Mouse (Mus musculus) lung, embryonic 16.5 days (tissue): Measurements from ENCODE around the gene Scn8a. TPM values are rescaled to one million over a fixed set of nuclear protein-coding genes. Genes with fewer than 3 reads are reported as not detected.
"Not testable (repeated sequence)": the region's sequence is repeated elsewhere in the genome, so short reads cannot be mapped to it uniquely, and the experiment has no call there.

Source experiments
- ATAC-seq: fragments of 200-750 bp; cut with Nextera tagmentation; 2 replicates; pipeline ENCODE4 v1.8.0; 2017; ENCODE audit warnings: low read depth, mild to moderate bottlenecking, moderate library complexity
- H3K27ac ChIP-seq: fragments of 300-500 bp; sonication (generic); 2 replicates; pipeline ENCODE4 v1.5.1; 2014; ENCODE audit warnings: mild to moderate bottlenecking, control low read depth, low read length
- H3K27me3 ChIP-seq: fragments of 300-500 bp; sonication (generic); 2 replicates; pipeline ENCODE4 v1.6.1; 2014; ENCODE audit warnings: low read depth, low read length, mixed read lengths; ENCODE audit not compliant: control insufficient read depth, insufficient read depth
- H3K36me3 ChIP-seq: fragments of 300-500 bp; sonication (generic); 2 replicates; pipeline ENCODE4 v1.6.1; 2014; ENCODE audit warnings: low read length; ENCODE audit not compliant: control insufficient read depth, insufficient read depth
- H3K4me1 ChIP-seq: fragments of 300-500 bp; sonication (generic); replicated peaks from 2 replicates; pipeline ENCODE4 v1.6.1; 2014; ENCODE audit warnings: low read length, mixed read lengths; ENCODE audit not compliant: control insufficient read depth, insufficient read depth
- H3K4me2 ChIP-seq: fragments of 300-500 bp; sonication (generic); 2 replicates; pipeline ENCODE4 v1.6.1; 2014; ENCODE audit warnings: low read depth, low read length, control low read depth
- H3K4me3 ChIP-seq: fragments of 300-500 bp; sonication (generic); 2 replicates; pipeline ENCODE4 v1.5.1; 2014; ENCODE audit warnings: mild to moderate bottlenecking, low read length, control low read depth
- H3K9ac ChIP-seq: fragments of 300-500 bp; sonication (generic); 2 replicates; pipeline ENCODE4 v1.6.1; 2014; ENCODE audit warnings: low read length, control low read depth
- H3K9me3 ChIP-seq: fragments of 300-500 bp; sonication (generic); 2 replicates; pipeline ENCODE4 v1.6.1; 2016; ENCODE audit warnings: low read length; ENCODE audit not compliant: control insufficient read depth
- WGBS: fragments of 180-500 bp; shearing (Covaris S2); extraction: QIAGEN DNeasy Blood & Tissue Kit; methylation state at CpG from one replicate; pipeline ENCODE4 v1.1.7; 2014; 5-methylcytosine and 5-hydroxymethylcytosine counted together
- polyA plus RNA-seq: library from polyadenylated mRNA; unstranded; fragments of >200 nt; fragmentation: Nextera tagmentation; extraction: Ambion mirVana; gene quantifications from 2 replicates; pipeline ENCODE4 v1.2.1, GENCODE M21; 2015

Scn8a gene
- 0.98 and 1.4 TPM in 2 replicates for polyA plus RNA-seq

DNA sequence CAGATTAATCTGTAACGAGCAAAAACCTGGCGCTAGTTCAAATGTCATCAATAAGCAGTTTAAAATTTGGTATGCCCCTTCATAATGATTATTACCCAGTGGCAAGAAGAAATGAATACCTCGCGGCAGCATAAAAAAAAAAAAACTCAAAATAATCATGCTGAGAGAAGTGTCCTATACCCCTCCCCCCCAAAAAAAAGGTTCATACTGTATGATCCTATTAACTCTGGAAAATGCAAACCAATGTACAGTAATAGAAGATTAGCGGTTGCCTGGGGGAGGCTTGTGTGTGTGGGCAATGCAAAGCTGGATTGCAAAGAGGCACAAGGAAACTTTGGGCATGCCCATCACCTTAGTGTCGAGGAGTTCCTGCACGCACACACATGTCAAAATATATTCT lies at the start of gene Scn8a:
Gene Scn8a, plus strand, starts transcription at position 301 of the 400 bp plus-strand sequence.
- peak within 1 kb of the TSS; percentile 67 for H3K4me3 ChIP-seq
- ATAC-seq, result no peak
- H3K27me3 ChIP-seq, result peaks cover 43% of the 10 kb centered on the region
- no peaks in the 10 kb centered on the region for H3K36me3 ChIP-seq
- peaks cover 4% of the 10 kb centered on the region for H3K9me3 ChIP-seq
- WGBS, result 64% methylated on average over 7 of the region's 7 CpGs
- peaks cover 7% of the 10 kb centered on the region for H3K4me1 ChIP-seq
- H3K4me2 ChIP-seq, result peak within 1 kb of the TSS; percentile 93
- no peak within 1 kb of the TSS for H3K9ac ChIP-seq
- H3K27ac ChIP-seq, result no peak within 1 kb of the TSS

GRCm38 (mm10) chr15:100821824-100822223 lies 47.8 kb upstream of the Scn8a start:
- H3K4me3 ChIP-seq, result no peak overlapping the region
- no peaks in the 10 kb centered on the region for H3K9me3 ChIP-seq
- H3K27ac ChIP-seq, result no peak overlapping the region
- H3K4me2 ChIP-seq, result no peak overlapping the region
- H3K27me3 ChIP-seq, result peaks cover 35% of the 10 kb centered on the region
- WGBS, result 38% methylated on average over 8 of the region's 8 CpGs
- ATAC-seq, result no peak
- H3K36me3 ChIP-seq, result no peaks in the 10 kb centered on the region
- no peaks in the 10 kb centered on the region for H3K4me1 ChIP-seq
- H3K9ac ChIP-seq, result no peak overlapping the region

- peaks cover 35% of the 10 kb centered on the region for H3K27me3 ChIP-seq
- WGBS, result 63% methylated on average over 4 of the region's 4 CpGs
- H3K36me3 ChIP-seq, H3K4me3 ChIP-seq, ATAC-seq, H3K27ac ChIP-seq, H3K9me3 ChIP-seq, H3K4me2 ChIP-seq, H3K4me1 ChIP-seq, H3K9ac ChIP-seq: not testable (repeated sequence)
These were observed 47.3 kb upstream of the Scn8a start for GRCm38 (mm10) chr15:100822370-100822769.

GRCm38 (mm10) chr15:100825249-100825856 lies 44.3 kb upstream of the Scn8a start:
- no peak for ATAC-seq
- no peaks in the 10 kb centered on the region for H3K36me3 ChIP-seq
- no peaks in the 10 kb centered on the region for H3K4me1 ChIP-seq
- WGBS, result 23% methylated on average over 22 of the region's 26 CpGs
- H3K27me3 ChIP-seq, result peaks cover 35% of the 10 kb centered on the region
- H3K27ac ChIP-seq, result no peak overlapping the region
- H3K9ac ChIP-seq, result no peak overlapping the region
- no peak overlapping the region for H3K4me3 ChIP-seq
- no peak overlapping the region for H3K4me2 ChIP-seq
- no peaks in the 10 kb centered on the region for H3K9me3 ChIP-seq

DNA sequence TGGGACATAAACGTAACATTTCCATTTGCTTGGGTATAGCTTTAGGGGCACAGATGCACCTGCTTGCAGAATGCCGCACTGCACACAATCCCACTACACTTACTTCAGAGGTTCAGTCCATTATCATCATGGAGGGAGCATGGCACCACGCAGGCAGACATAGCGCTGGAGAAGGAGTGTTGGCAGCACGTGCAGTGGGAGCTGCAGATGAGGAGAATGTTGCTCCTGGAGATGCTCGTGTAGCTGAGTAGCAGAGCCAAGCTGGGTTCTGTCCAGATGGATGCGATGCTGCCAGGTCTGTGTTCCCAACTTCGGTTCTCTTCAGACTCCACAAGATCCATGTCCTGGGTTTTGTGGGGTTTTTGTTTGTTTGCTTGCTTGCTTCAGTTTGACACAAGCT lies 43.6 kb upstream of the Scn8a start:
- no peak for ATAC-seq
- H3K4me1 ChIP-seq, result no peaks in the 10 kb centered on the region
- peaks cover 35% of the 10 kb centered on the region for H3K27me3 ChIP-seq
- no peak overlapping the region for H3K9ac ChIP-seq
- H3K4me3 ChIP-seq, result no peak overlapping the region
- 76% methylated on average over 8 of the region's 8 CpGs for WGBS
- H3K27ac ChIP-seq, result no peak overlapping the region
- H3K4me2 ChIP-seq, result no peak overlapping the region
- 0 out of 2 replicates have a peak, but pooled peaks cover 3% of the 10 kb centered on the region for H3K9me3 ChIP-seq
- H3K36me3 ChIP-seq, result no peaks in the 10 kb centered on the region

DNA sequence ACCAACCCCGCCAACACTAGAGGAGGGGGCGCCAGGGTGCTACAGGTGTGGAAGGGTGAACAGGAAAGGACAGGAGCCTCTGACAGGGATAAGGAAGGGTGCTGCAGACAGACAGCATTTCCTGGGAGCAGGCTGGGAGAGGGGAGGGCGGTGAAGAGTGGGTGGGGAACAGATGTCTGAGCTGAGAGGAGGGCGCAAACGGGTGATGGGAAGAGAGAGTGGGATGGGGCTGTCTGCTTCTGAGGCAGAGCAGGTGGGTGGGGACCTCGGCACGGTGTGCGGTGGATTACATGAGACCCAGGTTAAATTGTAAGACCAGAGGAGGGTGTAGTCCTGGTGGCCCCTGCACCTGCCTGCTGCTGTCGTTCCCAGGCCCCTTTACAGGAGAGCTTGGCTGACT lies 39.9 kb upstream of the Scn8a start:
- H3K9ac ChIP-seq, result no peak overlapping the region
- H3K27ac ChIP-seq, result no peak overlapping the region
- no peaks in the 10 kb centered on the region for H3K4me1 ChIP-seq
- H3K9me3 ChIP-seq, result 0 out of 2 replicates have a peak, but pooled peaks cover 3% of the 10 kb centered on the region
- H3K27me3 ChIP-seq, result peaks cover 19% of the 10 kb centered on the region
- H3K4me2 ChIP-seq, result no peak overlapping the region
- no peak for ATAC-seq
- H3K4me3 ChIP-seq, result no peak overlapping the region
- H3K36me3 ChIP-seq, result no peaks in the 10 kb centered on the region
- 75% methylated on average over 9 of the region's 9 CpGs for WGBS

GRCm38 (mm10) chr15:100830682-100831081 lies 39.0 kb upstream of the Scn8a start:
- no peaks in the 10 kb centered on the region for H3K36me3 ChIP-seq
- no peak overlapping the region for H3K4me3 ChIP-seq
- H3K9me3 ChIP-seq, result 0 out of 2 replicates have a peak, but pooled peaks cover 3% of the 10 kb centered on the region
- no peaks in the 10 kb centered on the region for H3K4me1 ChIP-seq
- WGBS, result 59% methylated on average over 6 of the region's 6 CpGs
- no peak overlapping the region for H3K4me2 ChIP-seq
- H3K9ac ChIP-seq, result no peak overlapping the region
- H3K27ac ChIP-seq, result no peak overlapping the region
- peaks cover 11% of the 10 kb centered on the region for H3K27me3 ChIP-seq
- no peak for ATAC-seq

DNA sequence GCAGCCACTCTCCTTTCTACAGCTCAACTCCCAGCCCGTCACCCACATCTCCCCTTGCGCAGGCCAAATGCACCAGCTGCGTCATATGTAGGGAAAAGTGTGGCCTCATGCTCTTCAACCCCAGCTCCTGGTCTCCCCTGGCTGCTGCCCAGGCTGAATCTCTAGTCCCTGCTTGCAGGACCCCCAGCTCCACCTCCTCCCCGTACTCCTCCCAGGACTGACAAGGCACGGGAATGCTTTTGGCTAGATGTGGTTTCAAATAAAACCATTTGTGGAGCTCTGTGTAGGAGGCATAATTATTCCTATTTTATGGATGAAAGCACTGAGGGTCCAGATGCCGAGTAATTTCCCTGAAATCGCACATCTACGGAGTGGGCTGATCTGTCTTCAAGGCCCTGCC lies 37.5 kb upstream of the Scn8a start:
- Histone ChIP-seq H3K9ac (no peak overlapping the region), H3K36me3 (no peaks in the 10 kb centered on the region), H3K27ac (no peak overlapping the region), H3K4me3 (no peak overlapping the region), H3K27me3 (peaks cover 5% of the 10 kb centered on the region), H3K9me3 (0 out of 2 replicates have a peak, but pooled peaks cover 3% of the 10 kb centered on the region), H3K4me2 (no peak overlapping the region), H3K4me1 (no peaks in the 10 kb centered on the region)
- WGBS, result 83% methylated on average over 8 of the region's 8 CpGs
- ATAC-seq, result no peak

GRCm38 (mm10) chr15:100832784-100833183 lies 36.9 kb upstream of the Scn8a start:
- H3K9ac ChIP-seq, result no peak overlapping the region
- H3K27me3 ChIP-seq, result peaks cover 5% of the 10 kb centered on the region
- H3K9me3 ChIP-seq, result 0 out of 2 replicates have a peak, but pooled peaks cover 3% of the 10 kb centered on the region
- no peak overlapping the region for H3K4me3 ChIP-seq
- H3K27ac ChIP-seq, result no peak overlapping the region
- no peaks in the 10 kb centered on the region for H3K4me1 ChIP-seq
- 30% methylated on average over 7 of the region's 7 CpGs for WGBS
- H3K4me2 ChIP-seq, result no peak overlapping the region
- H3K36me3 ChIP-seq, result no peaks in the 10 kb centered on the region
- ATAC-seq, result no peak
